Comparison of ENCODE assay signal across 32 mouse cellular contexts in genomic region chr1:45917136-45917803, GRCm38 (mm10). TPM values are rescaled to one million over a fixed set of nuclear protein-coding genes. Genes with fewer than 3 reads are reported as not detected.
"Had no signal": no experiment of that assay in that cellular context is flagged by ENCODE, and none has a peak within 500 bp of the region (broad histone marks: within the 10 kb centered on the region; RNA-seq: fewer than 3 reads in every experiment).

No protein-coding gene starts in this region.

- H3K27me3 ChIP-seq: limb, embryonic 13.5 days; liver, embryonic 12.5 days; liver, embryonic 15.5 days; lung, embryonic 15.5 days; midbrain, embryonic 13.5 days; neural tube, embryonic 13.5 days had no signal

- H3K4me2 ChIP-seq: limb, embryonic 13.5 days; liver, embryonic 12.5 days; liver, embryonic 15.5 days; lung, embryonic 15.5 days; midbrain, embryonic 13.5 days; neural tube, embryonic 13.5 days had no signal

- H3K36me3 ChIP-seq: limb, embryonic 10.5 days; limb, embryonic 13.5 days; midbrain, embryonic 10.5 days; midbrain, embryonic 13.5 days; neural tube, embryonic 13.5 days had no signal

- DNase-seq: kidney, postnatal 25 days; layer of hippocampus, adult 9-11 months; liver; lung, adult 18-20 months; lung, postnatal 10 days; lung, postnatal 36 days; retina, postnatal 1 day; right cerebral cortex, postnatal 25 days; spleen, adult 18-20 months; thymus, adult 2 months; thymus, postnatal 14 days; thymus, postnatal 4 days had no signal

- H3K4me1 ChIP-seq: limb, embryonic 10.5 days; limb, embryonic 13.5 days; lung, embryonic 15.5 days; midbrain, embryonic 10.5 days; midbrain, embryonic 13.5 days; neural tube, embryonic 13.5 days had no signal

- H3K9ac ChIP-seq: limb, embryonic 13.5 days; liver, embryonic 12.5 days; liver, embryonic 15.5 days; lung, embryonic 15.5 days; midbrain, embryonic 13.5 days; neural tube, embryonic 13.5 days had no signal

- H3K9me3 ChIP-seq: limb, embryonic 10.5 days; limb, embryonic 13.5 days; liver, embryonic 12.5 days; liver, embryonic 15.5 days; lung, embryonic 15.5 days; megakaryocyte, embryonic 14.5 days; midbrain, embryonic 10.5 days; midbrain, embryonic 13.5 days; neural tube, embryonic 13.5 days had no signal

- ATAC-seq: inflammation-experienced regulatory T-cells, adult 6 months; liver, embryonic 12.5 days; midbrain, embryonic 13.5 days; midbrain, embryonic 16.5 days had no signal

- H3K4me3 ChIP-seq: layer of hippocampus, adult 2 months; limb, embryonic 10.5 days; limb, embryonic 13.5 days; liver, embryonic 12.5 days; liver, embryonic 15.5 days; lung, embryonic 15.5 days; megakaryocyte, embryonic 14.5 days; midbrain, embryonic 10.5 days; midbrain, embryonic 13.5 days; myocyte; neural tube, embryonic 13.5 days had no signal

- H3K27ac ChIP-seq: layer of hippocampus, adult 2 months; limb, embryonic 10.5 days; limb, embryonic 13.5 days; liver, embryonic 12.5 days; liver, embryonic 15.5 days; lung, embryonic 15.5 days; midbrain, embryonic 10.5 days; midbrain, embryonic 13.5 days; neural tube, embryonic 13.5 days had no signal

RNA-seq across cellular contexts. Expression of gene Gm5269, which starts 27.2 kb away (rescaled TPM):
- total RNA-seq: layer of hippocampus, adult 2 months; layer of hippocampus, postnatal 25 days; left cerebral cortex, adult 8-10 months; left cerebral cortex, postnatal 14 days; monocyte, adult 5-6 weeks had no signal
- polyA plus RNA-seq: inflammation-experienced regulatory T-cells, adult 6 months; kidney, embryonic 14.5 days; large intestine, adult 2 months; limb, embryonic 10.5 days; limb, embryonic 13.5 days; liver, embryonic 12.5 days; liver, embryonic 15.5 days; lung, embryonic 15.5 days; midbrain, embryonic 10.5 days; midbrain, embryonic 13.5 days; midbrain, embryonic 16.5 days; myocyte; neural tube, embryonic 13.5 days; stomach, embryonic 16.5 days; thymus, adult 2 months had no signal
